Mouse (Mus musculus): ENCODE results near the gene Cdk14.
"Not testable (repeated sequence)": the region's sequence is repeated elsewhere in the genome, so short reads cannot be mapped to it uniquely, and the experiment has no call there.

The Cdk14 gene

GRCm38 (mm10) chr5:5265861-5266786, 154.0 kb downstream of the Cdk14 start:
- DNase-seq (ENCODE audit: extremely low spot score, low spot score): peak; percentile 32

GRCm38 (mm10) chr5:5265401-5265841, 154.7 kb downstream of the Cdk14 start:
- DNase-seq (ENCODE audit: extremely low spot score, low spot score): no peak

GRCm38 (mm10) chr5:5264712-5265111, 155.4 kb downstream of the Cdk14 start:
- DNase-seq (ENCODE audit: extremely low spot score, low spot score): no peak

- no peak for DNase-seq (ENCODE audit: extremely low spot score, low spot score)
These were observed 158.3 kb downstream of the Cdk14 start for GRCm38 (mm10) chr5:5261725-5262296.

GRCm38 (mm10) chr5:5260966-5261724, 159.0 kb downstream of the Cdk14 start:
- no peak for DNase-seq (ENCODE audit: extremely low spot score, low spot score)

GRCm38 (mm10) chr5:5260309-5260708, 159.8 kb downstream of the Cdk14 start:
- no peak for DNase-seq (ENCODE audit: extremely low spot score, low spot score)

- no peak for DNase-seq (ENCODE audit: extremely low spot score, low spot score)
These were observed 165.7 kb downstream of the Cdk14 start for GRCm38 (mm10) chr5:5254391-5254790.

GRCm38 (mm10) chr5:5253177-5253576, 166.9 kb downstream of the Cdk14 start:
- no peak for DNase-seq (ENCODE audit: extremely low spot score, low spot score)

- no peak for DNase-seq (ENCODE audit: extremely low spot score, low spot score)
These were observed 172.4 kb downstream of the Cdk14 start for GRCm38 (mm10) chr5:5247671-5248070.

- DNase-seq (ENCODE audit: extremely low spot score, low spot score): no peak
These were observed 173.5 kb downstream of the Cdk14 start for GRCm38 (mm10) chr5:5246534-5247175.

GRCm38 (mm10) chr5:5245182-5245581, 174.9 kb downstream of the Cdk14 start:
- DNase-seq (ENCODE audit: extremely low spot score, low spot score): no peak

GRCm38 (mm10) chr5:5243648-5244047, 176.5 kb downstream of the Cdk14 start:
- DNase-seq (ENCODE audit: extremely low spot score, low spot score): no peak

- DNase-seq (ENCODE audit: extremely low spot score, low spot score): no peak
These were observed 177.4 kb downstream of the Cdk14 start for GRCm38 (mm10) chr5:5242704-5243103.

GRCm38 (mm10) chr5:5241088-5241487, 179.0 kb downstream of the Cdk14 start:
- no peak for DNase-seq (ENCODE audit: extremely low spot score, low spot score)

GRCm38 (mm10) chr5:5240121-5240520, 180.0 kb downstream of the Cdk14 start:
- no peak for DNase-seq (ENCODE audit: extremely low spot score, low spot score)

GRCm38 (mm10) chr5:5234935-5235334, 185.2 kb downstream of the Cdk14 start:
- not testable (repeated sequence) for DNase-seq (ENCODE audit: extremely low spot score, low spot score)

- DNase-seq (ENCODE audit: extremely low spot score, low spot score): no peak
These were observed 193.1 kb downstream of the Cdk14 start for GRCm38 (mm10) chr5:5226966-5227365.

GRCm38 (mm10) chr5:5211780-5212135, 208.4 kb downstream of the Cdk14 start:
- no peak for DNase-seq (ENCODE audit: extremely low spot score, low spot score)

GRCm38 (mm10) chr5:5211034-5211779, 208.9 kb downstream of the Cdk14 start:
- DNase-seq (ENCODE audit: extremely low spot score, low spot score): no peak

GRCm38 (mm10) chr5:5208016-5208415, 212.1 kb downstream of the Cdk14 start:
- no peak for DNase-seq (ENCODE audit: extremely low spot score, low spot score)

- DNase-seq (ENCODE audit: extremely low spot score, low spot score): no peak
These were observed 214.1 kb downstream of the Cdk14 start for GRCm38 (mm10) chr5:5206012-5206411.

Measured in neural tube, embryonic 10.5 days (tissue).